Mouse (Mus musculus) liver, embryonic 14.5 days (tissue): ENCODE measurements around the gene Ccdc85b.

Experiments used
- CTCF ChIP-seq: IDR thresholded peaks from 2 replicates; pipeline ENCODE4 v1.5.1; 2016; ENCODE audit warnings: antibody characterized with exemption, low read depth, control low read depth
- EP300 ChIP-seq: IDR thresholded peaks from 2 replicates; pipeline ENCODE4 v1.6.1; 2016; ENCODE audit warnings: antibody characterized with exemption, low read depth

GRCm38 (mm10) chr19:5461411-5461810, 3.7 kb upstream of the Ccdc85b start:
- TF ChIP-seq CTCF (no peak), EP300 (no peak)
